Mouse (Mus musculus): Measurements from ENCODE around the gene Phf21a.

- TF ChIP-seq CTCF (IDR thresholded peaks at IDR 0.05; ENCODE audit: low read depth) = no peak
- no peak for TF ChIP-seq EP300 (IDR thresholded peaks at IDR 0.05; ENCODE audit: low read depth)
Observed at GRCm38 (mm10) chr2:92076086-92076692, 16.7 kb upstream of the Phf21a start.
